Mouse (Mus musculus): ENCODE results near the gene Srebf2. TPM values are rescaled to one million over a fixed set of nuclear protein-coding genes. Genes with fewer than 3 reads are reported as not detected.
"Not testable (repeated sequence)": the region's sequence is repeated elsewhere in the genome, so short reads cannot be mapped to it uniquely, and the experiment has no call there.

Srebf2 gene
- 110 and 118 TPM in 2 replicates for polyA plus RNA-seq (2016; fragmentation: Nextera tagmentation; extraction: Ambion mirVana)

DNA sequence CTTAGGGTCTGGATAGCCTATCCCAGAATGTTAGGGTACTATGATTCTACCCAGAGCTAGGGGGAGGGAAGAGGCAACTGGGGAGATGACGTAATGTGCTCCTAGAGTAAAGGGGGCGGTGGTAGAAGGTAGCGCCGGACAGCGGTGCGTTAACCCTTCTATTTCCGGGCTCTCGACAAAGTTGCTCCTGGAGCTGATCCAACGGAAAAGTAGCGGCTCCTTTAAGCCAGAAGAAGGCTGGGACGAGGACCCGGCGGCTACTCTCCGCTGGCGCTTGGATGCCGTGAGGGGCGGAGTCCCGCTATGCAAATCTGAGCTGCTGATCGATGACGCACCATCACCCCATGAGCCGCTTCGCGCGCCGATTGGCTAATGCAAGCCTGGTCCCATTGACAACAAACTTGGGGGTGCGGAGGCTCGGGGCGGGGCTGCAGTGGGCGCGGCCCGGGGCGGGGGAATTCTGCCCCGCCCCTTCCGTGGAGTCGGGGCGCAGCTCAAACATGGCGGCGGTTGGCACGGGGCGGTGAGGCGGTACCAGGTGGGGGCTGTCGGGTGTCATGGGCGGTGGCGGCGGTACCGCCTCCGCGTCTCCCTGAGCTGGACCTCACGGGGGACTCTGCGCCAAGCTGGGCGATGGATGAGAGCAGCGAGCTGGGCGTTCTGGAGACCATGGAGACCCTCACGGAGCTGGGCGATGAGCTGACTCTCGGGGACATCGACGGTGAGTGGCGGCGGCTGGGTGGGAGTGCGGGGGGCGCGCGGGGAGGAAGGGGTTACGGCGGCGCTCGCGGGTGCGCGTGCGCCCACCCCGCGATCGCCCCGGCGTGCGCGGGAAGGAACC, at the start of gene Srebf2:
TSS of gene Srebf2 (plus strand) at position 412 of the 841 bp plus-strand sequence.
- Histone ChIP-seq H3K4me1 (replicated peaks) (peaks cover 42% of the 10 kb centered on the region), H3K27me3 (replicated peaks) (no peaks in the 10 kb centered on the region), H3K36me3 (no peaks in the 10 kb centered on the region), H3K9ac (peak within 1 kb of the TSS; percentile 85), H3K4me3 (peak within 1 kb of the TSS; percentile 77), H3K9me3 (replicated peaks) (no peaks in the 10 kb centered on the region), H3K27ac (ENCODE audit: poor library complexity, severe bottlenecking) (peak within 1 kb of the TSS; percentile 95), H3K4me2 (peak within 1 kb of the TSS; percentile 92)
- WGBS = 0% methylated on average over 76 of the region's 79 CpGs
- peak; percentile 98 for ATAC-seq (ENCODE audit: insufficient number of reproducible peaks, low FRiP score)

DNA sequence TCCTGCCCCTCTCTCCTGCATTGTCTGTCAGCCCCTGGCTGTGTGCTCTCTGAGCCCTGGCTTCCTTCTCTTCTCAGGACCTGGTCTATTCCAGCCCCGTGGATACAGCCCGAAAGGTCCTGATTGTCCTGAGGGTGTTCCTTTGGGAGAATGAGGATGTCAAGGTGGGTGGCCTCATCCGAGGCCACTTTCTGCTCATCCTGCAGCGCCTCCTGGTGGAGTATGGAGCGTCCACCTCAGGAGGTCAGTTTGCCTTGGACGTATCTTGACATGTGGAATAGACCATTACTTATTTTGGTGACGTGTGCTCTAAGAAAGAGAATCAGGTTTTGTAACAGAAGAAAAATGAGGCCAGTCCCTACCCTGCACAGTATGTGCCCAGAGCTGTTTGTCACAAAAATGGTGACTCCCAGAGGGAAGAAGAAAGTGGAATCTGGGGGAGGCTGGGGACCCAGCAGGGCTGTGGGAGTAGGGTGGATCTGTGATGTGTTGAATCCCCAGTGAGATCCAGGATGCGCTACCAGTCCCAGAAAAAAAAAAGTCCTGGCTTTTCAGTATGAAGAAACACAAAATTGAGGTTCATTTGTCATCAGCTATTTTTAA, 39.9 kb upstream of the Srebf2 start:
- H3K27me3 ChIP-seq (replicated peaks) = peaks cover 15% of the 10 kb centered on the region
- no peaks in the 10 kb centered on the region for H3K36me3 ChIP-seq
- H3K4me2 ChIP-seq = no peak overlapping the region
- 20% methylated on average over 8 of the region's 8 CpGs for whole genome bisulfite sequencing
- no peaks in the 10 kb centered on the region for H3K9me3 ChIP-seq (replicated peaks)
- H3K9ac ChIP-seq = no peak overlapping the region
- no peaks in the 10 kb centered on the region for H3K4me1 ChIP-seq (replicated peaks)
- H3K4me3 ChIP-seq = no peak overlapping the region
- H3K27ac ChIP-seq (ENCODE audit: poor library complexity, severe bottlenecking) = no peak overlapping the region
- no peak for ATAC-seq (ENCODE audit: insufficient number of reproducible peaks, low FRiP score)

DNA sequence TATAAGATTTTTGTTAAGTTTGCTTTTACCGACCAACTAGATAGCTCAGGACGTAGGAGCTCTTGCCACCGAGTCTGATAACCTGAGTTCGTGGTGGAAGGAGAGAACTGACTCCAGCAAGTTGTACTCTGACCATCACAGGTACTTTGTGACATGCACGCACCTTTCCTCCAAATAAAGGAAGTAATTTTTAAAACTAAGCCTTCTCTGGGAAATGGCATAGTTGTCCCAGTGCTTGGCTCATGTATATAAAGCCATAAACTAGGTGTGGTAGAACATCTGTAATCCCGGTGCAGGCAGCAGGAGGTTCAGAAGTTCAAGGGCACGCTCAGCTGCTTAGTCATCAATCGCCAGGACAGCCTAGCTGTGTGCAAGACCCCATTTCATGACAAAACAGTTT, 26.4 kb upstream of the Srebf2 start:
- H3K4me1 ChIP-seq (replicated peaks) = no peaks in the 10 kb centered on the region
- H3K4me2 ChIP-seq = no peak overlapping the region
- no peaks in the 10 kb centered on the region for H3K9me3 ChIP-seq (replicated peaks)
- WGBS = 83% methylated on average over 8 of the region's 8 CpGs
- no peak overlapping the region for H3K9ac ChIP-seq
- H3K27me3 ChIP-seq (replicated peaks) = peaks cover 8% of the 10 kb centered on the region; the same call in 1 of the 2 replicates
- no peak overlapping the region for H3K4me3 ChIP-seq
- H3K36me3 ChIP-seq = no peaks in the 10 kb centered on the region
- no peak overlapping the region for H3K27ac ChIP-seq (ENCODE audit: poor library complexity, severe bottlenecking)
- ATAC-seq (ENCODE audit: insufficient number of reproducible peaks, low FRiP score) = no peak

- not testable (repeated sequence) for H3K27me3 ChIP-seq (replicated peaks); H3K4me1 ChIP-seq (replicated peaks); H3K9me3 ChIP-seq (replicated peaks); H3K9ac ChIP-seq; H3K36me3 ChIP-seq; ATAC-seq (ENCODE audit: insufficient number of reproducible peaks, low FRiP score); H3K4me3 ChIP-seq; H3K27ac ChIP-seq (ENCODE audit: poor library complexity, severe bottlenecking)
- WGBS = 84% methylated on average over 4 of the region's 4 CpGs
- peak overlapping the region; percentile 85; the same call in 1 of the 2 replicates for H3K4me2 ChIP-seq
Observed at GRCm38 (mm10) chr15:82126690-82127089, 20.3 kb upstream of the Srebf2 start.

- ATAC-seq (ENCODE audit: insufficient number of reproducible peaks, low FRiP score) = peak; percentile 98
- H3K27me3 ChIP-seq (replicated peaks) = peaks cover 9% of the 10 kb centered on the region; the same call in 1 of the 2 replicates
- H3K9me3 ChIP-seq (replicated peaks) = no peaks in the 10 kb centered on the region
- under 1% methylated on average over 71 of the region's 74 CpGs for WGBS
- peaks cover 6% of the 10 kb centered on the region for H3K4me1 ChIP-seq (replicated peaks)
- peak within 1 kb of the TSS; percentile 84 for H3K4me3 ChIP-seq
- H3K9ac ChIP-seq = peak within 1 kb of the TSS; percentile 87
- peak within 1 kb of the TSS; percentile 52; the same call in 1 of the 2 replicates for H3K27ac ChIP-seq (ENCODE audit: poor library complexity, severe bottlenecking)
- peaks cover 10% of the 10 kb centered on the region for H3K36me3 ChIP-seq
- peak within 1 kb of the TSS; percentile 85 for H3K4me2 ChIP-seq
Observed at GRCm38 (mm10) chr15:82127426-82128374, 19.3 kb upstream of the Srebf2 start, which contains the start of gene Ccdc134. TSS of gene Ccdc134 (plus strand) at chr15:82127922.

DNA sequence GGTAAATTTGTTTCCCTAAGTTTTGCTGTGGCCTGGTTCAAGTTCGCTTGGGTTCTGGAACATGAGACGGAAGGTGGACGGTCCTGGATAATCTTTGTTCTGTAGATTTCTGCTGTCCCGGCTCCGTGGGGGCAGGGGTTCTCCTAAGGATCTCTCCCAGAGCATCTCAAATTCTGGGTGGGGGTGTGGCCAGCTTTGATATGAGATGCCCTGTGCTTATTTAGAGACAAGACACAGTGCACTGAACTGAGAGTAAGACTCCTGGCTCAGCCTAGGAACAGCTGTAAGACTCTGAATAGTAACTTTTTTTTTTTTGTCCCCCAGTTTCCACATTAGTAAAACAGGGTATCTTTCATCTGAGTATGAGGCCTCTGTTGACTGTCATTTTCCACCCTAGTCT, 18.6 kb upstream of the Srebf2 start:
- Histone ChIP-seq H3K4me3 (peak overlapping the region; percentile 84), H3K27ac (ENCODE audit: poor library complexity, severe bottlenecking) (no peak overlapping the region), H3K9ac (peak overlapping the region; percentile 87), H3K27me3 (replicated peaks) (peaks cover 8% of the 10 kb centered on the region; the same call in 1 of the 2 replicates), H3K36me3 (peaks cover 10% of the 10 kb centered on the region), H3K9me3 (replicated peaks) (no peaks in the 10 kb centered on the region), H3K4me2 (peak overlapping the region; percentile 85), H3K4me1 (replicated peaks) (peaks cover 6% of the 10 kb centered on the region)
- ATAC-seq (ENCODE audit: insufficient number of reproducible peaks, low FRiP score) = peak; percentile 20; the same call in 1 of the 2 replicates
- 1% methylated on average over 5 of the region's 5 CpGs for WGBS

DNA sequence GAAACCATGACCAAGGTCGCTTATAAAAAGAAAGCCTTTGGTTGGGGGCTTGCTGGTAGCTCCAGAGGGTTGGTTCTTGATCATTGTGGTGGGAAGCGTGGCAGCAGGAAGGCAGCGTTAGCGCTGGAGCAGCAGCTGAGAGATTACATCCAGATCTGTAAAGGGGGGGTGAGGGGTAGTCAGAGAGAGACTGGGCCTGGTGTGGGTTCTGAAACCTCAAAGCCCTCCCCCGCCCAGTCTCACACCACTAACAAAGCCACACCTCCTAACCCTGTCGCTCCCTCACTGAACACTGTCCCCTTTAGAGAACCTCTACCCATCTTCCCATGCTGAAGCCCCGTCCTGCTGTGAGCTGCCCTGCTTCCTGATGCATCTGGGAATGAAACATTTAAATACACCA, 16.4 kb upstream of the Srebf2 start:
- Histone ChIP-seq H3K27me3 (replicated peaks) (0 out of 2 replicates have a peak, but pooled peaks cover 6% of the 10 kb centered on the region), H3K4me2 (no peak overlapping the region), H3K9me3 (replicated peaks) (no peaks in the 10 kb centered on the region), H3K4me3 (no peak overlapping the region), H3K27ac (ENCODE audit: poor library complexity, severe bottlenecking) (no peak overlapping the region), H3K4me1 (replicated peaks) (peaks cover 15% of the 10 kb centered on the region), H3K9ac (no peak overlapping the region), H3K36me3 (peaks cover 10% of the 10 kb centered on the region)
- ATAC-seq (ENCODE audit: insufficient number of reproducible peaks, low FRiP score) = no peak
- WGBS = 60% methylated on average over 7 of the region's 7 CpGs

DNA sequence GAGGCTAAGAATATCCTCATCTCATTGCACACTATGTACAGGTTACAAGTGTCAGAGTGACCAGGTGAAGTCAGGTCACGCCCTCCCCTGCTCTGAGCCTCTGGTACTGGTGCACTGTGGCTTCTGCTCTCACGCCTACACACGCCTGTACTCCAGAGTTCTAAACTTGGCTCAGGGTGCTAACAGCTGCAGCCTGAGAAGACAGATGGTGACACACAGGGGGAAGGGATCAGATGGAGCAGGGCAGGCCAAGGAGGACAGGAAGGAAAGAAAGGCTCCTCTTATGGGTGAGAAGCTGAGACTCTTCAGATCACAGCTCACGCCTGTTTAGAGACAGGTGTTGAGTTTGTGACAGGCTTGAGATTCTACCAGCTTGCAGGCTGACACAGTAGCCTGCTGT, 11.6 kb upstream of the Srebf2 start:
- ATAC-seq (ENCODE audit: insufficient number of reproducible peaks, low FRiP score) = no peak
- no peak overlapping the region for H3K9ac ChIP-seq
- no peak overlapping the region for H3K4me2 ChIP-seq
- no peaks in the 10 kb centered on the region for H3K9me3 ChIP-seq (replicated peaks)
- no peaks in the 10 kb centered on the region for H3K27me3 ChIP-seq (replicated peaks)
- no peak overlapping the region for H3K4me3 ChIP-seq
- peaks cover 15% of the 10 kb centered on the region for H3K4me1 ChIP-seq (replicated peaks)
- WGBS = 63% methylated on average over 4 of the region's 4 CpGs
- peaks cover 7% of the 10 kb centered on the region for H3K36me3 ChIP-seq
- H3K27ac ChIP-seq (ENCODE audit: poor library complexity, severe bottlenecking) = no peak overlapping the region

GRCm38 (mm10) chr15:82138565-82138964, 8.4 kb upstream of the Srebf2 start:
- Histone ChIP-seq H3K27ac (ENCODE audit: poor library complexity, severe bottlenecking) (no peak overlapping the region), H3K4me2 (no peak overlapping the region), H3K27me3 (replicated peaks) (no peaks in the 10 kb centered on the region), H3K9me3 (replicated peaks) (no peaks in the 10 kb centered on the region), H3K4me1 (replicated peaks) (peaks cover 30% of the 10 kb centered on the region), H3K9ac (no peak overlapping the region), H3K36me3 (no peaks in the 10 kb centered on the region), H3K4me3 (no peak overlapping the region)
- 0 out of 2 replicates have a peak, but pooled peaks have one; percentile 31 for ATAC-seq (ENCODE audit: insufficient number of reproducible peaks, low FRiP score)
- 57% methylated on average over 4 of the region's 4 CpGs for WGBS

- Histone ChIP-seq H3K9me3 (replicated peaks) (no peaks in the 10 kb centered on the region), H3K27me3 (replicated peaks) (no peaks in the 10 kb centered on the region), H3K27ac (ENCODE audit: poor library complexity, severe bottlenecking) (no peak overlapping the region), H3K4me1 (replicated peaks) (peaks cover 34% of the 10 kb centered on the region), H3K4me3 (no peak overlapping the region), H3K4me2 (no peak overlapping the region), H3K36me3 (no peaks in the 10 kb centered on the region), H3K9ac (no peak overlapping the region)
- ATAC-seq (ENCODE audit: insufficient number of reproducible peaks, low FRiP score) = no peak
- WGBS = 88% methylated on average over 8 of the region's 8 CpGs
Observed at GRCm38 (mm10) chr15:82139196-82139595, 7.8 kb upstream of the Srebf2 start.

Data from heart, embryonic 12.5 days (tissue).